Mouse (Mus musculus) embryonic fibroblast, embryonic 13.5 days (primary cell): Measurements from ENCODE around the gene Sufu. TPM values are rescaled to one million over a fixed set of nuclear protein-coding genes. Genes with fewer than 3 reads are reported as not detected.

Source experiments
- H3K27ac ChIP-seq: 2 replicates; pipeline ENCODE4 v1.5.1; 2012; ENCODE audit warnings: low read length, control low read depth, inconsistent platforms; ENCODE audit not compliant: insufficient read depth
- H3K4me1 ChIP-seq: 2 replicates; pipeline ENCODE4 v1.6.1; 2011; ENCODE audit warnings: low read length; ENCODE audit not compliant: control insufficient read depth, insufficient read depth
- H3K4me3 ChIP-seq: 2 replicates; pipeline ENCODE4 v1.5.1; 2011; ENCODE audit warnings: mild to moderate bottlenecking, control low read depth, low read length; ENCODE audit not compliant: insufficient read depth
- CTCF ChIP-seq: IDR thresholded peaks from 2 replicates; pipeline ENCODE4 v1.5.1; 2011; ENCODE audit warnings: mild to moderate bottlenecking, control low read depth, low read length, moderate library complexity, borderline replicate concordance; ENCODE audit not compliant: insufficient read depth
- POLR2A ChIP-seq: IDR thresholded peaks from 2 replicates; pipeline ENCODE4 v1.6.1; 2011; ENCODE audit warnings: low read depth, mild to moderate bottlenecking, control low read depth, low read length, moderate library complexity
- polyA plus RNA-seq: library from polyadenylated mRNA; stranded (reverse); fragments of >200 nt; gene quantifications from 2 replicates; pipeline ENCODE4 v1.2.4, GENCODE M21; 2011; ENCODE audit warnings: low read depth; ENCODE audit not compliant: missing spikeins, insufficient read length

Sufu gene
- polyA plus RNA-seq, 1 experiment = 22.0 TPM

DNA sequence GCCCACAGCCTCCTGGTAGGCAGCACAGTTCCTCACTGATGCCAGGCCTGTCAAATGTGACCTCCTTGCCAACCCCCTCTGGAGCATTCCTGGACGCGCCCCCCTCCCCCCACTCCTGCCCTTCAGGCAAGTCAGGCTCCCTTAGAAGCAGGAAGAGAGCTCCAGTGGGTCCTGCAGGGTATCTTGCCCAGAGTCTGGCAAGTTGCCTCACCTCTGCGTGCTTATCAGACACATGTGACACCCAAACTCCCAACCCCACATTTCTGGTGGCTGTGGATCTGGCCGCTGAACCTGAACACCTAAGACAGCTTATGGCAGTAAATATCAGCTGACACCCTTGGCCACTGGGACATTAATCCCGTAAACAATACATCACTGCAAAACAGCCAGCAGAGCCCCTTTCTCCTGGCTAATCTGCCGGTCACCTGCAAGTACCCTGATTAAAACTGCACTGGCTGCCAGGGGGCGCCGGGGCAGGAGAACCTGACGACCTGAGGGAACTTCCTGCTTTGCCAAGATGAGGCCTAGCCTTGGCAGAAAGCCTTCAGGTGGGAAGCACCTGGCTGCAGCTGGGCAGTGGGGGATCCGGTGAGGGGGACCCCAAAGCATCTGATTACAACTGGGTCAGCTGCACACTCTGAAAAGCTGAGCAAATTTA lies 135.5 kb downstream of the Sufu start:
- Histone ChIP-seq H3K27ac (no peak overlapping the region), H3K4me3 (no peak overlapping the region), H3K4me1 (peaks cover 17% of the 10 kb centered on the region; the same call in 1 of the 2 replicates)
- TF ChIP-seq CTCF (no peak), POLR2A (no peak)

DNA sequence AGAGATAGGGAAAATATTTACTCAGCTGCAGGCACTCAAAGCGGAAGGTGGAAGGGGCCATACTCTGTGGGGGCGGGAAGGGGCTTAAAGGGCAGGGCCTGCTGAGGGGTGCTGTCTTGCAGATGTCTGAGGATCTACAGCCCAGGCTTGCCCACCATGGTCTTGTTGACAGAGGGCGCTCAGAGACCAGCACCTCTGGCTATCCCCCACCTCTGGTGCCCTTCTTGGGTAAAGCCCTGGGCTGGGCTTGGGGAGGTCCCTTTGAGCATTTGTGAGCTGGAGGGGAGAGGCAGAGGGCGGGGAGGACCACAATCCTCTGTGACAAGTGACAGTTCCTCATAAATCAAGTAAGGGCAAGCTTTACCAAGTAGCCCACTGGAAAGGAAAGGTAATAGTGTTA lies 136.4 kb downstream of the Sufu start:
- H3K4me1 ChIP-seq = peaks cover 17% of the 10 kb centered on the region; the same call in 1 of the 2 replicates
- no peak overlapping the region for H3K27ac ChIP-seq
- TF ChIP-seq POLR2A (no peak), CTCF (no peak)
- H3K4me3 ChIP-seq = no peak overlapping the region

DNA sequence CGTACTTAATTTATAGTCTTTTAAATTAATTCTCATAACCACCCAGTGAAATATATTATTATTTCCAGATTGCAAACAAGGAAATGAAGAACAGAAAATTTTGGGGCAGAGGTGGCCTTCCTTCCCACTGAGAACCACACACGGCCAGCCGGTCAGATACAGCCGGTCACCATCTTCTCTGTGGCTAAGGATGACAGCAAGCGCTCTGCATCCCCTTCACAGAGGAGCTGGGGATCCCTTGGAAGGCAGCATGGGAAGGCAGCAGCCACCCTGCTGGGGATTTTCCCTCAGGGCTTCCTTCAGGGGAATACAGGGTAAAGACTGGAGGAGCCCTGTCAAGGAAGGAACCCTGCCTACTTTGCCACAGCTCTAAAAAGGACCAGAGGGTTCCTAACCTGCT lies 136.8 kb downstream of the Sufu start:
- peaks cover 15% of the 10 kb centered on the region; the same call in 1 of the 2 replicates for H3K4me1 ChIP-seq
- TF ChIP-seq POLR2A = no peak
- TF ChIP-seq CTCF = no peak
- no peak overlapping the region for H3K4me3 ChIP-seq
- no peak overlapping the region for H3K27ac ChIP-seq

DNA sequence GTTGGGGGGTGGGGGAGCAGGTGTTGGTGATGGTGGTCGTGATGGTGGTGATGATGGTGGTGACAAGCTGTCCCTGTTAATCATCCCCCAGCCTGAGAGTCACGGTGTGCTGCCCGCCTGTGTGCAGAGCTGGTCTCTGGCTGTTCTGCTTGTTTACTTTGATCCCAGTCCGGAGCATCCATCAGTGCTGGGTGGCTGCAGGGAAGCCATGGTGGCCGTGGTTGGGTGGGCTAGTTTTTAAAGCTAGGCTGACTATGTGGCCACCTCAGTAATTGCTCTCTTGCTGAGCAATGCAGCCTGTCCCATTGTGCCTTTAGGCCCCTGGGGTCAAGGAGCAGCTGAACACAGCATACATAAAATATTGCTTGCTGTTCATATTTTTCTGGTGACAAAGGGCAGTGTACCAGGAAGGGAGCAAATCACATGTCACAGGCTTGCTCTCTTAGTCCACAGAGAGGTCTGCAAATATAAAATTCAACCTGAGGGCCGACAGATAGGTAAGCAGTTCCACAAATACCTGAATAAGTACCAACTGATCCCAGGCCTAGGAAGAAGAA lies 137.9 kb downstream of the Sufu start:
- no peak for TF ChIP-seq POLR2A
- TF ChIP-seq CTCF = no peak
- peaks cover 15% of the 10 kb centered on the region; the same call in 1 of the 2 replicates for H3K4me1 ChIP-seq
- no peak overlapping the region for H3K27ac ChIP-seq
- H3K4me3 ChIP-seq = no peak overlapping the region

DNA sequence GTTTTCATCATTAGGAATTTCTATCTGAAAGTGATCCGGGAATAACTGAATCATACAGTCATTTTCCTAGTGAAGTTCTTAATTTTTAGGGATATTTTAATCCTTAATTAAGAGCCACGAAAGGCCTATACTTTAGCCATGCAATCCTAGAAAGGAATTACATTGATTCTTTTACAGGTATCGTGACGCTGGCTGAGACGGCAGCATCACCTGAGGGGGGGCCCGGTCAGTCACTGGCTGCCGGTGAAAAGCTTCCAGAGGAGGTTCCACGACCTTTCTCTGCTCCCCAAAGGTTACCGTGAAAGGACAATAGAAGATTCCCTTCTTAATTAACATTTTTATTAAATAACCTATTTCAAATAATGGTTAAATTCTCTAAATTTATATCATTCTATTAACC lies 140.7 kb downstream of the Sufu start:
- Histone ChIP-seq H3K27ac (no peak overlapping the region), H3K4me1 (no peaks in the 10 kb centered on the region), H3K4me3 (no peak overlapping the region)
- TF ChIP-seq POLR2A (no peak), CTCF (no peak)

DNA sequence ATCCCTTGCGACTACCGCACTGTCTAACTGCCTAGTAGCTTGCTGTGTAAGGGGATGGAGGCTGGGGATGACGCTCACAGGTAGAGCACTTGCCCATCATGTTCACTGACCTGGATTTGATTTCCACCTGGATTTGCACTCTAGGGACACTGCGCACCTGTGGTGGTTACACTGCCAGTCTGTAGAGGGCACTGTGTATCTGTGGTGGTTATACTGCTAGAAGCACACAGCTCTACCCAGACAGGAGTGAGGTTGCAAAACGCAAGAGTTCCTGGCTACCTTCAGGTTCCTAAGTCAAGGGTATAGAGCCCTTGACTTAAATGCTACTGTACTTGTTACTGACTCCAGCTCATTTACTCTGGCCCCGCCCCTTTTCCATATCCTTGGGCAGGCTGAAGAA lies 141.5 kb downstream of the Sufu start:
- Histone ChIP-seq H3K4me1 (no peaks in the 10 kb centered on the region), H3K4me3 (no peak overlapping the region)
- no peak for TF ChIP-seq POLR2A
- TF ChIP-seq CTCF = no peak

More for the DNA sequence above, 141.5 kb downstream of the Sufu start:
- no peak overlapping the region for H3K27ac ChIP-seq

Other genes starting within 250 kb of the Sufu start
- gene Pitx3, start 248.6 kb upstream of the Sufu start, polyA plus RNA-seq = not detected in 2 replicates
- 64.8 and 86.4 TPM in 2 replicates for gene Gbf1, start 244.4 kb upstream of the Sufu start, polyA plus RNA-seq
- 42.3 and 44.8 TPM in 2 replicates for gene Nfkb2, start 92.6 kb upstream of the Sufu start, polyA plus RNA-seq
- gene Psd, start 69.7 kb upstream of the Sufu start, polyA plus RNA-seq = 1.5 and 2.7 TPM in 2 replicates
- 3.2 and 3.9 TPM in 2 replicates for gene Fbxl15, start 68.7 kb upstream of the Sufu start, polyA plus RNA-seq
- 62.4 and 67.7 TPM in 2 replicates for gene Cuedc2, start 58.2 kb upstream of the Sufu start, polyA plus RNA-seq
- gene Mfsd13a, start 55.8 kb upstream of the Sufu start, polyA plus RNA-seq = 1.3 and 1.6 TPM in 2 replicates
- 0.48 and 0.51 TPM in 2 replicates for gene 2310034G01Rik, start 46.6 kb upstream of the Sufu start, polyA plus RNA-seq
- 117 and 130 TPM in 2 replicates for gene Actr1a, start 1.1 kb upstream of the Sufu start, polyA plus RNA-seq
- 22.1 and 25.9 TPM in 2 replicates for gene Trim8, start 104.8 kb downstream of the Sufu start, polyA plus RNA-seq
- 83.5 and 94.6 TPM in 2 replicates for gene Arl3, start 176.3 kb downstream of the Sufu start, polyA plus RNA-seq
- gene Sfxn2, start 176.5 kb downstream of the Sufu start, polyA plus RNA-seq = 7.6 and 8.6 TPM in 2 replicates
- gene Wbp1l, start 202.2 kb downstream of the Sufu start, polyA plus RNA-seq = 50.6 and 52.9 TPM in 2 replicates